Mouse (Mus musculus): ENCODE results near the gene Zfp979.
"Not testable (repeated sequence)": the region's sequence is repeated elsewhere in the genome, so short reads cannot be mapped to it uniquely, and the experiment has no call there.

Gene Zfp979

DNA sequence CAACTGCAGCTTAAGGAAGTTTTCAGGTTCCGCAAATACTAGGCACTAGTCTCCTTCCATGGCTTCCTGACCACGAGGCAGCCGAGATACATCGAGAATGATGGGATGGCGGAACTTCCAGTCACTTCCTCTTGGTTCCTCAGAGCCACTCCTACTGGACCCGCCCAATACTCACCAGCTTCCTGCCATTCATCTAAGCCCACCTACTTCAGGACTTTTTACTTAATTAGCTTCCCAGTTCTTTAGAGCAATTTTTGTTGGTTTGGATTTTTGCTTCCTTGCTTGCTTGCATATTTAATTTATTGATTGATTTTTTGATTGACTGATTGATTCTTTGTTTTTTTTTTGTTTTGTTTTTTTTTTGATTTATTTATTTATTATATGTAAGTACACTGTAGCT lies at the start of gene Zfp979:
TSS of gene Zfp979 (minus strand) at position 101 of the 400 bp plus-strand sequence.
- DNase-seq: not testable (repeated sequence)

DNA sequence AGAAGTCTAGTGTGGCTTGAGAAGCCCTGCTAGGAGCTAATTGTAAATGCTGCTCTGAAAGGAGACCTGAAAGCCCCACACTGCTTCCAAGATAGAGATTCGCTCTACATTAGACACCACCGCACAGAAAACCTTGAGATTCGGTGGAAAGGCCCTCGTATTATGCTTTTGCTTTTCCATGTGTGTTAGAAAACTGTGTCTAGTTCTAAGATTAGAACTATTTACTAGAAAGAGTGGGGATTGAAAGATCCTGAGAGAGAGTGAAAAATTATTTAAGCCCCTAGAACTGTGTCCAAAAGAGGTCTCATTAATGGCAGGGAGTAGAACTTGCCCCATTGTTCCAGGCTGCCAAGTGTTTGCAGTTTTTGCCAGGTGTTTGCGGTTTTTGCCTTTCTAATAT lies 12.9 kb upstream of the Zfp979 start:
- not testable (repeated sequence) for DNase-seq

DNA sequence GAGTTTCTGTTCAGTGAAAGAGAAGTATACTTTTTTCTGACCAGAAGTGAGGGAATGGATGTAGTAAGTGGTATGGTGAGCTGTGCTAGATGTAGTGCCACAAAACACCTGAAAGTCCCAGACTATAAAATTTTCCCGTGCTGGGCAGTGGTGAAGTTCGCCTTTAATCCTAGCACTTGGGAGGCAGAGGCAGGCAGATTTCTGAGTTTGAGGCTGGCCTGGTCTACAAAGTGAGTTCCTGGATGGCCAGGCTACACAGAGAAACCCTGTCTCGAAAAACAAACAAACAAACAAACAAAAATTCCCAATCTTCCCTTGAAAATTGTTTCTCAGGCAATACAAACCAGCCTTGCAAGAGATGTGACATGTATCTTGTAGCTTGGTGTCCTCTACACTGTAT lies 5.1 kb upstream of the Zfp979 start:
- not testable (repeated sequence) for DNase-seq

DNA sequence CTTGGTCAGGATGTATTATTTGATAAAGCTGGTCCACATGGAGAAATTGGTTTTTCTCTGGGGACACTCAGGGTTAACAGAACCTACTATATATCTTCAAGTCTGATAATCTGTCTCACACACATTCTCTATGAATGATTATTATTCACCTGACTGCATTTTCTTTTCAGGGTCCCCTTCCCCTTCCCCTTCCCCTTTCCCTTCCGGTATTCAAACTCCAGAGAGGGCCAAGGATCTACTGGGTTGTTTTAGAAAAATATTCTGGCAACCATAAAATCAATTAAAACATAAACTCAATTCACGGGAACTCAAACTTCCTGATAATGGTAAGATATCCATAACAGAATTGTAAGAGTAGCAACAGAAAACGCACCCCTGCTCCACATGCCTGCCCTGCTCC lies 381 bp downstream of the Zfp979 start:
- not testable (repeated sequence) for DNase-seq

DNA sequence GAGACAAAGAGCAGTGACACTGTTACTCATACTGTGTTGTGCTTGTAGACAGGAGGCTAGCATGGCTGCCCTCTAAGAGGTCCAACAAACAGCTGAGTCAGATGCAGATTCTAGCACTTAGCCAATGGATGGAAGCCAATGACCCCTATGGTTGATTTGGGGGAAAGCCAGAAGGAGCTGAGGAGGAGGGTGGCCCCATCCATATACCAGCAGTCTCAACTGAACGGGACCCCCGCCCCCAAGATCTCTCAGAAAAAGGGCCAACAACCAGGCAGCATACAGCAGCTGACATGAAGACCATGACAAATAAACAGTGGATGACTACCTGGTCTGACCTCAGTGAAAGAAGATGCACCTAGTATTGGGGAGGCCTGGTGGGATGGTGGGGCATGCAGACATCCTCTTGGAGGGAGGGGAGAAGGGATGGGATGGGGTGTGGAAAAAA lies 8.5 kb downstream of the Zfp979 start:
- not testable (repeated sequence) for DNase-seq

DNA sequence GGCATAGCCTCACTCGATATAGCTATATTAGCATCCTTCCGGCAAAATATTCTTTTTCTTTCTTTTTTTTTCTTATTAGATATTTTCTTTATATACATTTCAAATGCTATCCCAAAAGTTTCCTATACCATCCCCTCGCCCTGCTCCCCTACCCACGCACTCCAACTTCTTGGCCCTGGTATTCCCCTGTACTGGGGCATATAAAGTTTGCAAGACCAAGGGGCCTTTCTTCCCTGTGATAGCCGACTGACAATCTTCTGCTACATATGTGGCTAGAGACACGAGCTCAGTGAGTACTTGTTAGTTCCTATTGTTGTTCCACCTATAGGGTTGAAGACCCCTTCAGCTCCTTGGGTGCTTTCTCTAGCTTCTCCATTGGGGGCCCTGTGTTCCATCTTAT lies 35.8 kb downstream of the Zfp979 start:
- DNase-seq: not testable (repeated sequence)

DNA sequence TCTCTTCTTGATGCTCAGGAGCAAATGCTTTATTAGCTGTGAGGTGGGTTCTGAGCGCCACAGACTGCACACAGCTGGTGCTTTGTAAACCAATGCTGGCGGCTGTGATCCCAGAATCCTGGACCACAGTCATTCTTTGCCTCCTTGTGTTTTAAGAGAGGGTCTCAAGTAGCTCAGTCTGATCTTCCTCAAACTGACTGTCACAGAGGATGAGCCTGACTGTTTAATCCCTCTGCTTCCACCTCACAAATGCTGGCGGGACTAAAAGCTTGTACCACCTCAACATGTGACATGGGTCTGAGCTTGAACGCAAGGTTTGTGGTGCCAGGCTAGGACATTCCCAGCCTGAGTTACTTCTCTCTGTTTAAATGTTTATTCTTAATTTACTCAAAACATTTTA lies 36.8 kb downstream of the Zfp979 start:
- DNase-seq: no peak

DNA sequence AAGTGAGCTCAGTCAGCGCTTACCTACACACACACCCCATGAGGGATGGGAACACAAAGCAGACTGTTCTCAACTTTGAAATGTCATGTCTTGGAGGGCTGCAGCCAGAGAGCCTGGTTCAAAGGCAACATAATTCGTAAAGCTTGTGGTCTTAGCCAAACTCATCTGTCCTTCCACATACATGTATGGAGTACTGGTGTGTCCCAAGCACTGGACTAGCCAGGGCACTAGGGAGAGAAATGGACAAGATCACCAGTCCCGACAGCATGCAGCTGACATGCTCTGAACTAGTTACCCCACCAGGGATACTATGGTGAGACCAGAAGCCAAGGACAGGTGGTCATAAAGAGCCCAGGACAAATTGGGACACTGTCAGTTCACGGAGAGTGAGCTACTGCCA lies 38.5 kb downstream of the Zfp979 start:
- DNase-seq: no peak

DNA sequence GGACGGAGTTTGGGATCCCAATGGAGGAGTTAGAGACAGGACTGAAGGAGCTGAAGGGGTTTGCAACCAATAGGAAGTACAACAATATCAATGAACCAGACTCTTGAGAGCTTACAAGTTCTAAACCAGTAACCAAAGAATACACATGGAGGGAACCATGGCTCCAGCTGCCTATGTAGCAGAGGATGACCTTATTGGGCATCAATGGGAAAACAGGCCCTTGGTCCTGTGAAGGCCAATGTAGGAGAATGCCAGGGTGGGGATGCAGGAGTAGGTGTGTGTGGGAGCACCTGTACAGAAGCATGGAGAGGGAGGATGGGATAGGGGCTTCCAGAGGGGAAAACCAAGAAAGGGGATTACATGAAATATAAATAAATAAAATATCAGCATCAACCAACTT lies 40.4 kb downstream of the Zfp979 start:
- DNase-seq: no peak

DNA sequence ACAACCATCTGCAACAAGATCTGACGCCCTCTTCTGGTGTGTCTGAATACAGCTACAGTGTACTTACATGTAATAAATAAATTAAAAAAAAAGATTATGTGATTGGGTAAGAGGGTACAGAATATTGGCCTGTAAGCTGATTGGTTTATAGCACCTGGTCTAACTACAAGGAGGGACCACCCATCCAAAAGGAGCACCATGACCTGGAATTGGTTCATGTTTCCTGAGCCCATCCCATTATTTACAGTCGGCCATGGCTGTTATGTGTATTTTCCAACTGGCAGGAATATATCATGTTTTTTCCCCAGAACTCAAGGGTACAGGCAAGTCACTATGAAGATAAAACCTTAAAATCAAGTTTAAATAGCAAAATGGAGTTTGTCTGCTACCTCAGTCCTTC lies 43.5 kb downstream of the Zfp979 start:
- DNase-seq: no peak

DNA sequence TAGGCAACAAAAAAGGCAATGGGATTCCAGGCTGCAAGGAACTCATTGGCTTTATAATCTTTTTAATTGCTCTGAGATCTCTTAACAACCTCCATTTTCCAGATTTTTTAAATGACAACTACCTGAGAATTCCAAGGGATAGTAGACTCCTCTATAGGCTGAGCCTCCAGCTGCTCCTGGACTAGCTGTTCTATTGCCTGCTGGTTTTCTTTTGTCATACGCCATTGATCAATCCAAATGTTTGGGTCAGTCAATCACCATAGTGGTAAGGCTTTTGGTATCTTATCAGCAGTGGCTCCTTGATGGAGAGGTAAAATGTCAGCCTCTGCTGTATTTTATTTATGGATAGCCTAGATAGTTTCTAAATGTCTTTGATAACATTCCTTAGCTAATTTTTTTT lies 44.6 kb downstream of the Zfp979 start:
- no peak for DNase-seq

DNA sequence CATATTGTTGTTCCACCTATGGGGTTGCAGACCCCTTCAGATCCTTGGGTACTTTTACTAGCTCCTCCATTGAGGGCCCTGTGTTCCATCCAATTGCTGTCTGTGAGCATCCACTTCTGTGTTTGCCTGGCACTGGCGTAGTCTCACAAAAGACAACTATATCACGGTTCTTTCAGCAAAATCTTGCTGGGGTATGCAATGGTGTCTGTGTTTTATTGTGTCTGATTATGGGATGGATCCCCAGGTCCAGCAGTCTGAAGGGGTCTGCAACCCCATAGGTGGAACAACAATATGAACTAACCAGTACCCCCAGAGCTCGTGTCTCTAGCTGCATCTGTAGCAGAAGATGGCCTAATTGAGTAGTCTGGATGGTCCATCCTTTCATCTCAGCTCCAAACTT lies 47.7 kb downstream of the Zfp979 start:
- not testable (repeated sequence) for DNase-seq

DNA sequence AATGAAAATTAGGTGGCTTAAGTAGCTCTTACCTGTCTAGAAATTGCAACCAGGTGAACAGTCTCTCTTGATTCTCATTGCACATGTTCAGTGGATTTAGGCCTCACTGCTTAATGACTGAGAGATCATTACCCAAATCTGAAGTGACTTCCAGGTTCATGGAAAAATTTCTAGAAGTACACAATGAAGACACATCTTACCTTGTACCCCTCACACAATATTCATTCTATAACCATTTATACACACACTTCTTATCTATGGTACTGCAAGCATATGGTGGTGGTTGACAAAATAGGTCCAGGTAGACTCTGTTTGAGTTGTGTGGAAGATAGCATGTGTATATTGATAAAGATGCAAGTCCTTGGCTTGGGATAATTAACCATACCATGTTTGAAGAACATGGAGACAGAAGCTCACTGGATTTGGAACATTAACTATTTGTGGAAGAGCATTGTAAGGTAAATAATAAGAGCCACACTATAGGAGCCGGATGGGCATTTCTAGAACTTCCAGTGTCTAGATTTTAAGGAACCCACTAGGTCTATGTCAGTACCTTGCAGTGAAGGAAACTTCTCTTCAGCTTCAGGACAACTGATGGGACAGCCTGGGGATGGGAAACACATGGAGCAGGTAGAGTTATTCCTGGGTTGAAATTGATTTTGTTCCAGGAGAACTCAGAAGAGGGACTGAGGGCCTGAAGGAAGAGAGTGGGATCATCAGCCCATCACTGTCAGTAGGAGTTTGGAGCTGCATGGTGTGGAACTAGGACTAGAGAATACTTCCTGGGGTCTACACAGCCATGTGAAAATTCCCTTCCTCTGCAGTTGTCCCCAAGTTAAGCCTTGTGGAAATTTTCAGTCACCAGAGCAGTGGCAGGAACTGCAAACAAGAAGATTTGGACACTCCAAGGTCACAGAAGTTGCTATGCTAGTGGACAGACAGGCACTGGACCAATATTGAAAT lies 55.5 kb downstream of the Zfp979 start:
- DNase-seq: no peak

DNA sequence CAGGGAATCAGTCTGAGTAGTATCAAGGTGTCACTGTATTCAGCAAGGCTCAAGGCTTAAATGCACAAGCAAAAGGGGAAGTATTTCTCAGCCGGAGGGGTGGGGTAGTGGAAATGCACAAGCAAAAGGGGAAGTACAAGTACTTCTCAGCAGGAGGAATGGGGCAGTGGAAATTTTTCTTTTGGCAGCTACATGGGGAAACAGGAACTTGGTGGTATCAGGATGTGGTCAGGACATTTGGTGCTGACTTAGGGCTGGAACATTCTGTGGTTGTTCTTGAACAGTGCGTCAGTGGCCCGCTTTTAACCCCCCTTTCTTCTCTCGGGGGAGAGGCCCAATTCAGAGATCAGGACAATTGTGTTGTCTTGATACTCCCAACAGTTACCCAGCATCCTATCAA lies 62.9 kb downstream of the Zfp979 start:
- not testable (repeated sequence) for DNase-seq

DNA sequence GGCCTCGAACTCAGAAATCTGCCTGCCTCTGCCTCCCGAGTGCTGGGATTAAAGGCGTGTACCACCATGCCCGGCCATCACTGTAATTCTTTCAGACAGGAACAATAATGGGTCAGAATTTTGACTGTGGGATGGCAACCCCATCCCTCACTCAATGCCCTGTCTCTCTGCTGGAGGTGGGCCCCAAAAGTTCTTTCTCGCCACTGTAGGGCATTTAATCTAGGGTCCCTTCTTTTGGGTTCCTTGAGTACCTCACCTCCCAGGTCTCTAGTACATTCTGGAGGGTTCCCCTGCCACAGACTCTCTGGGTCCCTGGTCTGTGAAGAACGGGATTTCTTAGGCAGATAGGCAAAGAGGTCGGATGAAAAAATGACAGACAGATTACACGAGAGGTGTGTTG lies 71.2 kb downstream of the Zfp979 start:
- not testable (repeated sequence) for DNase-seq

DNA sequence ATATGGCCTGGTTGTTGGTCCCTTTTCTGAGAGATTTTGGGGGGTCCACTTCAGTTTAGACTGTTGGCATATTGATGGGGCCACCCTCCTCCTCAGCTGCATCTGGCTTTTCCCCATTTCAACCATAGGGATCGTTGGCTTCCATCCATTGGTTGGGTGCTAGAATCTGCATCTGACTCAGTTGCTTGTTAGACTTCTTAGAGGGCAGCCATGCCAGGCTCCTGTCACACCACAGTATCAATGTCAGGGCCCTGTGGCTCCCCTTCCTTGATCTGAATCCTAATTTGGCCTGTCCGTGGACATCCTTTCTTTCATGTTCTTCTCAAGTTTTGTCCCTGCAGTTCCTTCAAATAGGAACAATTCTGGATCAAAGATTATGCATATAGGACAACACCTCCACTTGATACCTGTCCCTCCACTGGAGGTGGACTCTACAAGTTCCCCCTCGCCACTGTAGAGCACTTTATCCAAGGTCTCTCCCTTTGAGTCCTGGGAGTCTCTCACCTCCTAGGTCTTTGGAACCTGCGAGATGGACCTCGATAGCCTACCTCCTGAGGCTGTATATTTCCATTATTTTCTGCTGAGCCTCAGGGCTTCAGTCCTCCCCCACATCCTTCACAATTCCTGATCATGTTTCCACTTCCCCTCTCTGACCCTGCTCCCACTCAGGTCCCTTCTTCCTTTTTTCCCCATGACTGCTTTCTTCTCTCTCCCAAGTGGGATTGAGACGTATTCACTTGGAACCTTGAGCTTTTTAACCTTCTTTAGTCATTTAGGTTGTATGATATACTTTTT lies 76.7 kb downstream of the Zfp979 start:
- DNase-seq: no peak

Measured in right cerebral cortex, adult 18-20 months (tissue).